Comparison of ENCODE assay signal across 16 mouse cellular contexts in genomic region chr5:118818294-118818693, GRCm38 (mm10).
"Had no signal": no experiment of that assay in that cellular context is flagged by ENCODE, and none has a peak within 500 bp of the region (broad histone marks: within the 10 kb centered on the region; RNA-seq: fewer than 3 reads in every experiment).

No protein-coding gene starts in this region.

- H3K4me3 ChIP-seq: midbrain, embryonic 10.5 days; midbrain, embryonic 12.5 days; myocyte; neural tube, embryonic 12.5 days; stomach, embryonic 15.5 days had no signal

- H3K27me3 ChIP-seq: neural tube, embryonic 12.5 days; stomach, embryonic 15.5 days had no signal

- H3K9ac ChIP-seq: lung, embryonic 14.5 days; midbrain, embryonic 12.5 days; neural tube, embryonic 12.5 days; stomach, embryonic 15.5 days had no signal

- H3K4me1 ChIP-seq: midbrain, embryonic 12.5 days; neural tube, embryonic 12.5 days; stomach, embryonic 15.5 days had no signal

- H3K36me3 ChIP-seq: midbrain, embryonic 10.5 days; midbrain, embryonic 12.5 days; neural tube, embryonic 12.5 days; stomach, embryonic 15.5 days had no signal

- ATAC-seq: midbrain, embryonic 16.5 days had no signal

- DNase-seq: lung, adult 18-20 months; lung, embryonic 14.5 days; lung, postnatal 10 days; lung, postnatal 4 days; midbrain, embryonic 14.5 days; retina, postnatal 1 day; right cerebral cortex, postnatal 14 days; thymus, adult 2 months; thymus, postnatal 25 days had no signal

- H3K4me2 ChIP-seq: lung, embryonic 14.5 days; midbrain, embryonic 12.5 days; neural tube, embryonic 12.5 days; stomach, embryonic 15.5 days had no signal

- H3K9me3 ChIP-seq: stomach, embryonic 15.5 days had no signal

- H3K27ac ChIP-seq: midbrain, embryonic 10.5 days; midbrain, embryonic 12.5 days; neural tube, embryonic 12.5 days; stomach, embryonic 15.5 days; stomach, postnatal 0 days had no signal
